Mouse (Mus musculus) layer of hippocampus, adult 2 months (tissue): ENCODE data around the gene Dab2. TPM values are rescaled to one million over a fixed set of nuclear protein-coding genes. Genes with fewer than 3 reads are reported as not detected.

Experiments used
- DNase-seq, 2 experiments: peaks; one replicate each; pipeline ENCODE4 v3.0.0; 2022; ENCODE audit warnings: low spot score in 2 of 2
- H3K27ac ChIP-seq: fragments of 200-600 bp; 2 replicates; pipeline ENCODE4 v1.8.1; 2022
- H3K4me3 ChIP-seq: fragments of 200-600 bp; 2 replicates; pipeline ENCODE4 v1.8.1; 2022; ENCODE audit warnings: mild to moderate bottlenecking
- CTCF ChIP-seq: fragments of 200-600 bp; conservative IDR thresholded peaks from 2 replicates; pipeline ENCODE4 v1.8.1; 2022; ENCODE audit warnings: antibody characterized with exemption, mild to moderate bottlenecking, moderate library complexity
- total RNA-seq, 2 experiments: library from RNA; stranded (reverse); gene quantifications; 2 replicates each; pipeline ENCODE4 v1.2.3; 2021

Dab2 gene
- total RNA-seq, 2 experiments from 2014 or later, result 8.9 to 9.8 TPM

GRCm38 (mm10) chr15:6302219-6302618, 2.6 kb downstream of the Dab2 start:
- DNase-seq, result no peak
- no peak for TF ChIP-seq CTCF
- no peak overlapping the region for H3K27ac ChIP-seq
- H3K4me3 ChIP-seq, result no peak overlapping the region

GRCm38 (mm10) chr15:6303822-6304221, 4.2 kb downstream of the Dab2 start:
- Histone ChIP-seq H3K4me3 (no peak overlapping the region), H3K27ac (no peak overlapping the region)
- DNase-seq, result no peak
- TF ChIP-seq CTCF, result no peak

- no peak for TF ChIP-seq CTCF
- Histone ChIP-seq H3K4me3 (no peak overlapping the region), H3K27ac (no peak overlapping the region)
- no peak for DNase-seq
Observed at GRCm38 (mm10) chr15:6309633-6310032, 10.0 kb downstream of the Dab2 start.

- DNase-seq, result no peak
- H3K4me3 ChIP-seq, result no peak overlapping the region
- H3K27ac ChIP-seq, result no peak overlapping the region
Observed at GRCm38 (mm10) chr15:6310417-6310816, 10.8 kb downstream of the Dab2 start.

GRCm38 (mm10) chr15:6312396-6312795, 12.8 kb downstream of the Dab2 start:
- TF ChIP-seq CTCF, result no peak
- no peak overlapping the region for H3K27ac ChIP-seq
- no peak overlapping the region for H3K4me3 ChIP-seq
- no peak for DNase-seq

More at GRCm38 (mm10) chr15:6310417-6310816, 10.8 kb downstream of the Dab2 start:
- TF ChIP-seq CTCF, result no peak

GRCm38 (mm10) chr15:6319352-6319751, 19.8 kb downstream of the Dab2 start:
- Histone ChIP-seq H3K4me3 (no peak overlapping the region), H3K27ac (no peak overlapping the region)
- TF ChIP-seq CTCF, result no peak
- DNase-seq, result no peak

GRCm38 (mm10) chr15:6320501-6320900, 20.9 kb downstream of the Dab2 start:
- TF ChIP-seq CTCF, result no peak
- Histone ChIP-seq H3K27ac (no peak overlapping the region), H3K4me3 (no peak overlapping the region)
- no peak for DNase-seq

- Histone ChIP-seq H3K4me3 (no peak overlapping the region), H3K27ac (no peak overlapping the region)
- no peak for TF ChIP-seq CTCF
- DNase-seq, result no peak
Observed at GRCm38 (mm10) chr15:6321263-6321662, 21.7 kb downstream of the Dab2 start.

GRCm38 (mm10) chr15:6322311-6322710, 22.7 kb downstream of the Dab2 start:
- no peak for DNase-seq
- no peak for TF ChIP-seq CTCF
- no peak overlapping the region for H3K4me3 ChIP-seq
- no peak overlapping the region for H3K27ac ChIP-seq

GRCm38 (mm10) chr15:6323577-6323976, 24.0 kb downstream of the Dab2 start:
- H3K4me3 ChIP-seq, result no peak overlapping the region
- no peak overlapping the region for H3K27ac ChIP-seq
- peak; percentile 16 to 66 for DNase-seq
- no peak for TF ChIP-seq CTCF

GRCm38 (mm10) chr15:6325443-6325842, 25.9 kb downstream of the Dab2 start:
- no peak for DNase-seq
- Histone ChIP-seq H3K27ac (no peak overlapping the region), H3K4me3 (no peak overlapping the region)
- TF ChIP-seq CTCF, result no peak

GRCm38 (mm10) chr15:6326011-6326410, 26.4 kb downstream of the Dab2 start:
- peak; percentile 14 to 62 for DNase-seq
- no peak overlapping the region for H3K4me3 ChIP-seq
- H3K27ac ChIP-seq, result no peak overlapping the region
- TF ChIP-seq CTCF, result no peak

GRCm38 (mm10) chr15:6331380-6331779, 31.8 kb downstream of the Dab2 start:
- no peak overlapping the region for H3K27ac ChIP-seq
- no peak for TF ChIP-seq CTCF
- H3K4me3 ChIP-seq, result no peak overlapping the region
- DNase-seq, result no peak

GRCm38 (mm10) chr15:6334664-6335206, 35.1 kb downstream of the Dab2 start:
- Histone ChIP-seq H3K4me3 (no peak overlapping the region), H3K27ac (no peak overlapping the region)
- no peak for DNase-seq
- TF ChIP-seq CTCF, result no peak

- no peak for TF ChIP-seq CTCF
- no peak for DNase-seq
- no peak overlapping the region for H3K27ac ChIP-seq
- no peak overlapping the region for H3K4me3 ChIP-seq
Observed at GRCm38 (mm10) chr15:6339767-6340166, 40.2 kb downstream of the Dab2 start.
